Mouse (Mus musculus) erythroblast, embryonic 14.5 days (primary cell): ENCODE measurements around the gene Adprm.

ENCODE experiments used
- GATA1 ChIP-seq: IDR thresholded peaks from 2 replicates; pipeline ENCODE4 v1.6.1; 2012; ENCODE audit warnings: low read length, inconsistent platforms, mixed read lengths
- TAL1 ChIP-seq: IDR thresholded peaks from 3 replicates; pipeline ENCODE4 v1.6.1; 2012; ENCODE audit warnings: low read length, inconsistent platforms, mixed read lengths

DNA sequence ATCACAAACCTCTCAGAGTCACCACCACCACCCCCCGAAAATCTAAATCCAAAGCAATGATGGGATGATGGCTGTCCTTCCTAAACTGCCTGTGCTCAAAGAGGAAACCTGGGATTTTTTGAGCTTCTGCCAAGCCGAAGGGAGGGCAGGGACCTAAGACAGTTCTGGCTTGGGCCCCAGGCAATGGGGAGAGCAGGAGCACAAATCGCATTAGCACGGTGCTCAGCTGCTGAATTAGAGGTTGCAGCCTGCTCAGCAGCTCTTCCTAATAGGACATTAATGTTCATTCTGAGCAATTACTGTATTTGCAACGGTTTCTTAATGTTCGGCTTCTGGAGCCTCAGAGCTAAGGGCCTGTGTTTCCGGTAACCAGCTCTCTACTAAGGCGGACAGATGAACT lies 44.4 kb downstream of the Adprm start:
- TF ChIP-seq GATA1 (no peak), TAL1 (no peak)
